Mouse (Mus musculus) Muller cell, postnatal 12 days (primary cell): ENCODE data around the gene Parp14.

ENCODE experiments used
- DNase-seq: peaks from one replicate; pipeline ENCODE4 v3.0.0-alpha.2; 2015; ENCODE audit errors: inconsistent ontology term

Gene Parp14

DNA sequence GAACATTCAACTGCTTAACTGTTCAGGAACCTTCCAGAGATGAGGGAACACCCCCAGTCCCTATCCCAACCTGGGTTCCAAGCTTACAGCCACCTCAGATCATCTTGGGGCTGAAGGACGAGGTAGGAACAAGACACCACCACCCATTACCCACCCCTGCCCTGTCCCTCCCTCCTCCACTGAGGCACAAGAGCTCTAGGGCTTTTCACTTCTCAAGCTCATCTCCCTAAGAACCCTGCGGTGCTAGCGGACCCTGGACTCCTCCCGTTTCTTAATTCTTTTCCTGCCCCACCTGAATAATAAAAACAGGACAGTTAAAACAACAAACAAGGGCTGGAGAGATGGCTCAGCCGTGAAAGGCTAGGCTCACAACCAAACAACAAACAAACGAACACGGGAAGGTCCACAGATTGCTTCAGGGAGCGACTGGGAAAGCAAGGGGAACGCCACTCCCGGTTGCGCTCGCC is 730 bp downstream of the Parp14 start:
- peak; percentile 62 for DNase-seq

DNA sequence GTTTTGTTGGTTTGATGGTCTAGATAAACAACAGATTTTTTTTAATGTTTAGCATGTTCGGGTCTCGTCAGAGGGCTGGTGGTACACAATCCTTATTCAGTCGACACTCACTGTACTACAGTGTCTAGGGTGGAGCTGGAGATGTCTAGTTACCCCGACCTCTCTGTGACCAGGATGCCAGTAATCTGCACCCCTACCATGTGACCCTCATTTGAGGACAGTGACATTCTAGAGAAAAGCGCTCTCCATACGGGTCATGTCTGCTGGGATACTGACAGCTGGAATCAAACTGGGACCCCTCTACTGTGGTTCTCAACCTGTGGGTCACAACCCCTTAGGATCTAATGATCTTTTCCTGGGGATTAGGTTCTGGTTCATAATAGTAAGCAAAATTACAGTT is 1.7 kb downstream of the Parp14 start:
- DNase-seq: no peak

DNA sequence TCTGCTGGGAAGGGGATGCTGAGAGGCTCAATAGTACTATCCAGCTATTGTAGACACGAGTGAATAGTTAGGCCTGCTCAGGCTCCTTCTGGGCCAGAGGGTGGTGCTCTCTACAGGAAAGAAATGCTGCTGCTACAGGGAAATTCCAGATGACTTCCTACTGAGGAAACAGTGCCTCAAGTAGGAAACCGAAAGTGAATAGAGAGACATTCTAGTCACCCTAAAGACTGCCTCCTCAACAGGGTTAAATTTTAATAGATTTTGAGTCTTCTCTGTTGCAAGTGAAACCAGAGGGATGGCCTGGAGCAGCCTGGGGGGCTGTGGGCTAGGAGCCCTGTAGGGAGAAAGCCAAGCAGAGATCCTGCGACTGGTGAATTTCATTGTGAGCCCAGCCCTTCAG is 2.2 kb downstream of the Parp14 start:
- peak; percentile 31 for DNase-seq

DNA sequence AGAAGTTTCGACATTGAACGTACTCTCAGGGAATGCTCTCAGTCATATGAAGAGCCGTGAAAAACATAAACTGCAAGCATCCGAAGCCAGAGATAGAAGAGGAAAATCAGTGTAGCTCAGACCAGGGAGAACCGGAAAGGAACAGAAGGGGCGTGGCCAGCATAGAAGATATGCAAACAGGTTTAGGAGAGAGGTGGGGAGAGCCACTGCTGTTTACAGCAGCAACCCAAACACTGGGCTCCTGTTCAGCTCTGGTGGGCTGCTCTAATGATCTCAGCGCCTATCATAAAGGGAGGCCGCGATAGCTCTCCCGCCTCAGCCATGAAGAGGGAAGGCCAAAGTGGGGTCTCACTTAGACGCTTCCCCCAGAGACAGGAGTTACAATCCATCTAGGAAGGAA is 3.6 kb downstream of the Parp14 start:
- no peak for DNase-seq

DNA sequence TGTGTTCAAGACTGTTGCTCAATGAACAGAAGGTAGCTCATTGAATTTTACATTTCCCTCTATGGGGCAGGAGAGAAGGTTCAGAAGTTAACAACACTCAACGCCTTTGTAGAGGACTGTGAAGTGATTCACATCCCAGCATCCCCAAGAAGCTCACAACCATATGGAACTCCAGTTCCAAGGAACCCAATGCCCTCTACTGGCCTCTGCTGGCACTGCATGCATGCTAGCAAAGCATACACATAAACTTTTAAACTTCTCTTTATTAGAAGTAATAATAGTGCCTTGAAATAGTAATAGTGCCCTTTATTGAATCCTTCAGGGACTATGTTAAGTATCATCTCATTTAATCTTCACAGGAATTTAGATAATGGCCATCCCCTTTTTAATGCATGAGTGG is 9.3 kb downstream of the Parp14 start:
- DNase-seq: no peak

DNA sequence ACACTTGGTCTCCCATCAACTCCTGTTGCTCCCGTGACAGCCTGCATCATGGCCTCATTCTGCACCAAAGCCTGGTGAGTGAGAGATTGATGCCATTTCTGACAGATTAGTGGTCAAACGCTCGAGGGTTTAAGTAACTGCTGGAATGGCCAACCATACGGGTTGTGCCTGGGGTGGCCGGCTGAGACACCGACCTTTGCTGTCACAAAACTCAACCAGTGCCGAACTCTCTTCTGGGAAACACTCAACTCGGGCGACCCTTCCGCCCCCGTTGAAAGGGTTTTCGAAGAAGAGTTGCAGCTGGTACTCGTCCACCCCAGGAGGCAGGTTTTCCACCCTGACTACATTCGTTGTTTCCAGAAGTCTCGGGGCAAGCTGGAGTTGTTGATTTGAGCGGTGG is 11.1 kb downstream of the Parp14 start:
- DNase-seq: no peak

DNA sequence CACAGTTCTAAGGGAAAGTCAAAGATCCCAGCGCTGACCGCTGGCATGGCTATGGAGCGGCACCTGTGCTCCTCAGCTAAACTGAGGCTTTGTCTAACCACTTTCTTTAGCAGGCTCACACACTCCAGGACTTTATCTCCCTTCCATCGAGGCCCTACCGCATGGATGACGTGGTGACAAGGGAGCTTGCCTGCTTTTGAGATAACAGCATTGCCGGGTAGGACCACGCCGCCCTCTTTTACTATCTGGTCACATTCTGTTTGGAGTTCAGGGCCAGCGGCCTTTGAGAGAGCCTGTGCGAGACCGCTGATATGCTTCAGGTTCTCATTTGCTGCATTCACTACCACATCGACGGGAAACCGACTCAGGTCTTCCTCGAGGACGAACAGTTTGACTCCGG is 14.6 kb downstream of the Parp14 start:
- no peak for DNase-seq

DNA sequence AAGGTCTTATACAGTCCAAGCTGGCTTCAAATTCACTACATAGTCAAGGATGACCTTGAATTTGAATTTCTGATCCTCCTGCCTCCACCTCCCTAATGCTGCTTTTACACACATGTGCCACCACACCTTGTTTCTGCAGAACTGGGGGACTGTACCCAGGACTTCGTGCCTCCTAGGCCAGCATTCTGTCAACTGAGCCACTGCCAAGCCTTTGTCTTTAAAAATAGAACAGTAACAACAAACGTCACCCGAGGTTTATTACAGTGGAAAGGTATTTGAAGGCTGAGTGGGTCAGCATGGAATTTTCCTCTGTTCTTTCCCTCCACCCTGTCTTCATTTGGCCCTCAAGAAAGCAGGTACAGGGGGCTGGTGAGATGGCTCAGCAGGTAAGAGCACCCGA is 15.5 kb downstream of the Parp14 start:
- no peak for DNase-seq

DNA sequence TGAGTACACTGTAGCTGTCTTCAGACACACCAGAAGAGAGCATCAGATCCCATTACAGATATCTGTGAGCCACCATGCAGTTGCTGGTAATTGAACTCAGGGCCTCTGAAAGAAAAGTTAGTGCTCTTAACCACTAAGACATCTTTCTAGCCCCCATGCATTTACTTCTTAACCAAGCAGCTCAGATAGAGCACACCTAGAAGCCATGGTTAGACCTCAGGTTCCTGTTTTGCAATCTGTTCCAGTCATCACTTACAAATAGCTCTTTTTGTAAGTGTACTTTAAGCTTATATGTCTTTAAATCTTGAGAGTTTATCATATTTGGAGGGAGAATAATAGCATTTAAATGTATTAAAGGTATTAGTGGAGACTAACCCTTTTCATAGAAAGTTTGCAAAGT is 24.2 kb downstream of the Parp14 start:
- DNase-seq: no peak

DNA sequence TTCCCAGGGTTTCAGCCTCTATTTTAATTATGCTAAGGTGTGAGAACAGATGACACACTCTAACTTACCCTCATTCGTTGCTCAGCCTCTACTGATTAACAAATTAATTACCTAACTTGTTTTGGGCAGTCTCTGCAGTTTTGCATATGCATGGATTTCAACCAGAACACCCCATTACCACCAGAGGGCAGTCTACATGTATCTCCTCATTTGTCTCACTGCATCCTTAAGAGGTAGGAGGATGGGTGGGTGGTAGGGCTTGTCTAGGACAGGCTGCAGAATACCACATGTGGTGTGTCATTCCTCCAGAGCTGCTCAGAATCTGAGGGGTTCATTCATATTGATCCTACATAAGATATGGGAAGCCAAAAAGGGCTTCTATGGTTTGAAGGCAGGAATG is 31.7 kb downstream of the Parp14 start:
- DNase-seq: peak; percentile 36

DNA sequence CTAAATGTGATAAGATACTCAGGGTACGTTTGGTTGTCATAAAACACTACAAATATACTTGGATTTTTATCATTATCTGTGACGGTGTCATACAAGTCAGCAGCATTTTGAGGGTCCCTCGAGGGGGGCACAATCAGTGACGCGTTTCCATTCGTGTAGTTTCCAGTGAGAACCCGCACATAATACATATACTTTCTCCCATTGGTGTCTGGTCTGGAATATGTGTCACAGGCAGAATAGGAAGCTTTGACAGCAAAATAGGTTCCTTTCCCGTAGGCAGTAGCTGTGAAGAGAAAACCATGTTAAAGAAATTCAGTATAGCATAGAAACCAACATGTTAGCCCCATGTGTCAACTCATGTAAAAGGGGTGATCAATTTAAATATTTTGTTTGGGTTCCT is 36.7 kb downstream of the Parp14 start:
- no peak for DNase-seq

DNA sequence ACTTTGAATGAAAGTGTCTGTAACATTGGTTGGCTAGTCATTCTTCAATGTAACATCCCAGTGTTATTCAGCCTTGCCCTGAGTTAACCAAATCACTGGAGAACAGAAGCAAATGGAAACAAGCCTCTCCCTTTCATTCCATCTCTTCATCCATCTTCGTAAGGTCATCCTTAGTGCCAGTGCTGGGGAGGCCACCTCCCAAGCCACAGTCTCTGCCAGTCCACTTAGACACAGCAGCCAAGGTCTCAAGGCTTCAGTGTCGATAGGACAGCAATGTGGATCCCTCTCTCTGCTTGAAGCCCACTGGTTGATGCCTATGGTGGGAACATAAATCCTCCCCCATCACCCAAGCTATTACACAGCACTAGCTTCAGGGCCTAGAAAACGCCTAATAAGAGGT is 38.4 kb downstream of the Parp14 start:
- DNase-seq: no peak

DNA sequence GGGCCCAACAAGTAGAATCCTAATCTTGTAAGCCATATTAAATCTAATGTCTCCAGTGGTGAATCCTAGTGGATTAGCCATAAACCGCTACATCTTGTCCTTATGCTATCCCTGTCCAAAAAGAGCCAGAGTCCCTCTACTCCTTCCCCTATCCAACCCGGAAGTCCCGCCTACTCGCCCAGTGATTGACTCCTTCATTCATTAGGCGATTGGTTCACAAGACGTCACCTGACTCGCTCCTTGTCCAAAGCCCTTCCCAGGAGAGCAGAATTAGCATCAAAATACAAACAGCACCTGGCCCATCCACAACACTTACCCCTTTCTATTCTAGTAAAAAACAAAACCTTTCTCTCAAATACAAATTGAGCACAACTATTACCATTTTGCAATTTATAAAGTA is 41.3 kb downstream of the Parp14 start:
- no peak for DNase-seq

DNA sequence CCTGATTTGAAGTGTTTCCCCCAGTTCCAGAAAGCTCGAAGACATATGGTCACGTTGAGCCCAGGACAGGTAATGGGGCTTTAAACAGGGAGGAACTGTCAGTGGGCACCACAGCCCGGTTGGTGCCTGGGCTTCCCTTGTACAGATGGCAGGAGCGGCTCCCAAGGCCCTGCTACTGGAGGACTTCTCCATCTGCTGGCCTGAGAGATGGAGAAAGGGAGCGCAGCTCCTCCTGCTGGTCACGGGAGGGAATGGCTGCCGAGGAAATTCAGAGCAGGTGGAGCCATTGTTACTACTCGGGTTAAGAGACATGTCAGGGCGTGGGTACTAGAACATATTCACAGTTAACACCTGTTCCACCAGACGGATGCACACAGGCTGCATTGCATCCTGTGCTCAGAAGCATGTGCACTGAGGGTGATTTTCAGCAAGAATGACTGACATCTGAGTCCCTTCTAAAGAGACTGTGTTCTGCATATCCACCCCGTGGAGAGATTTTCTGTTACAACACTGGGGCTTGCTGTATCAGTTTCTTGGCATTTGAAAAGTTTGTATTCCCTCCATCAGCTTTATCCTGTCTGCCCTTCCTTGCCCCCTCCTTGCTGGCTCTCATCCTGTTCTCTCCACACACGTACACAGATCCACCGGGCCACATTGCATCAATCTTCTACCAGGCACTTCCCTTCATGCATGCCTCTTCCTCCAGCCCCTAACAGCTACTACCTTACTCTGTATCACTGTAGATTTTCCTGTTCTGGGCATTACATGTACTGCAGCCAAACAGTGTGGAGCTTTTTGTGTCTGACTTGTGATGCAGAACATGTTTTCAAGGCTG is 53.9 kb downstream of the Parp14 start:
- DNase-seq: peak; percentile 75

DNA sequence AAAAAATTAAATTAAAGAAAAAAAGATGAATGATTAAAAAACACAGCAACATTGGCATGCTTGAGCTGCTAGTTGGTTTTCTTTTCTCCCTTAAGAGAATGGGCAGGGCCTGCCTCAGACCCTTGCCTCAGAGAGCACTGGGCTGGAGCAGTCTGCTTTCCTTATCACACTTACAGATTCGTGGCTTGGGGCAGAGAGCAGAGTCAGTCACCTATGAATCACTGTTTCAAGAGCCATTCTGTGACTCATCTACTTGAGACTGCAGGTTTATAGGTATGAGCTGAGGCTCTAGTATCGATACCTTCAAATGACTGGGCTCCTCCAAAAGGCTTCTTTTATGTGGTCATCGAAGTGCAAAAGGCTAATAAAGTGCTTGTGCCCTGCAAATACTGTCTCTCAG is 58.2 kb downstream of the Parp14 start:
- no peak for DNase-seq

DNA sequence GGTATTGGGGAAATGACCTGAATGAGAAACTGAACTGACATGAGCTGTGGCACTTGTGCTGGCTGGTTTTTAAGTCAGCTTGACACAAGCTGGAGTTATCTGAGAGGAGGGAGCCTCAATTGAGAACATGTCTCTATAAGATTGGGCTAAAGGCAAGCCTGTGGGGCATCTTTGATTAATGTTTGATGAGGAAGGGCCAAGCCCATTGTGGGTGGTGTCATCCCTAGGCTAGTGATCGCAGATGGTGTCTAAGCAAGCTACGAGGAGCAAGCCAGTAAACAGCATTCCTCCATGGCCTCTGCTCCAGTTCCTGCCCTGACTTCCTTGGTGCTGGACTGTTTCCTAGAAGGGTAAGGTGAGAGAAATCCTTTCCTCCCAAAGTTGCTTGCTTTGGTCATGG is 62.5 kb downstream of the Parp14 start:
- no peak for DNase-seq

DNA sequence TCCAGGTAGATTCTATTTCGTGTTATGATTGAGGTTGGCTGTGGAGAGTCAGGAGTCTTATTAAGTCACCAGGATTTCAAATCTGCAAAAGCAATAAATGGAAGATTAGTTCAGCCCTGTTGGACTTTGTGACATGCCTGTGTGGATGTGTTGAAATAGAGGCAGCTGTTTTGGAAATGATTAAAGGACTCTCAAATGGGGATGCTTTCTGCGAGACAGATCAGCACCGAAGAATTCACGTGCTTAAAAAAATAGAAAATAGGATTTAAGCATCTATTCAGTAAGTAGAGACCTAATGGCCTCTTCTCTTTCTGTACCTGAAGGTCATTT is 63.7 kb downstream of the Parp14 start:
- no peak for DNase-seq

DNA sequence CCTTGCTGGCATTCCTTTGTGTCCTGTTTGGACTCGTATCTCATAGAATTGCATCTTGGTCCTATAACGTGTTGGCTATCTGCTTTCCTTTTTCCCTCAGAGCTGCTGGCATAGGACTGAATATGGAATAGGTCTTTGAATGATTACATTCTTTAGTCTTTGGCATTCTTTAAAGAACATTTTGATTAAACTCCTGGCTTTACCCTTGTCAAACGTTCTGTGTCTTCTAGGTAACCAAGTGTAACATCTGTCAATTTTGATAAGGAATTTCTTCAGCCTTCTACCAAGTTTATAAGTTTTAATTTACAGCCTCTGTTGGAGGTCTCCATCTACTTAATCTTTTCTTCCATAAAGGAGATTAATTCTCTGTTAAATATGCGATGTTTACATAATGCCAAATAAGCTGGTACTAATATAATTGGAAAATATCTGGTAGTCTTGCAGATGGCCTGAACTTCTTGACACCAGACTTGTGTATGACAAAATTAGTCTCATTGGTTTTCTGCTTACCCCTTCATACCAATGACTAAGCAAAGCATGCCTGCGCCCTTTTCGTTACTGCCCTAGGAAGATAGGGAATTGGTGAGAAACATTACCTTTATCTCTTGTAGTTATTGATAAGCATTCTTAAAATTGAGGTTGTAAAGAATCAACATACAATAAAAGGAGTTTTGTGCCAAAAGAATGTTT is 64.2 kb downstream of the Parp14 start:
- no peak for DNase-seq

DNA sequence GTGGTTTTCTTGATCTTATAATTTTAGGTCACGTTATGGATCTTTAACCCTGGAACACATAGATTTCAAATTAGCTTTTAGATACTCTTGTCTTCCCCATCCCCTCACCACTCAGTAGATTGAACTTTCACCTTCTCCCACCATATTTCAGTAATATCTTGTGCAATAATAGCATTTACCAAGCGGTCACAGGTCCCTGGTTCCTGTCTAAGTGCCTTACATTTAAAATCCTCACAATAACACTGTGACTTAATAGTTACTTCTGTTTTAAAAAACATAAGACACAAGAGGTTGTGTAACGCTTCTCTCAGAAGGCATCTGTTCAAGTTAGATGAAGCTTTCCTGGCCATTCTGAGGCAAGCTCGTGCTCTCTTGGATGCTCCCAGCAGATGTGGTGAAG is 67.6 kb downstream of the Parp14 start:
- no peak for DNase-seq

DNA sequence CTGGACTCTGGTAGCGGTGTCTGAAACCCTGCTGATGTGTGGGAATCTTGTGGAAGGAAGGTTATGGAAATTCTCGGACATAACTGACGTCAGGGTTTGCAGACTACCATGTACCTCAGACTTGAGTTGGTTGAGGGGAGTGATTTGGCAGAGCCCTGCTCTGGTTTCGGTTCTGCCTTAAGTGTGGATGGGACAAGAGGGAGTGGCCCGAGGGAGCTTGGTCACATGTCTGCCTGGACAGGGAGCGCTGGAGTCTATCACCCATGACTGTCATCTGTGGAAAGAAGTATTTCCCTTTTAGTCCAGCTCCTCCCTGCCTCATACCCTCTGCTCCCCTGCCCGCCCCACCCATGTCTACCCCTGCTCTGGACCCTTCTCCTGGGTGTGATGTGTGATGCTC is 69.2 kb downstream of the Parp14 start:
- DNase-seq: no peak

DNA sequence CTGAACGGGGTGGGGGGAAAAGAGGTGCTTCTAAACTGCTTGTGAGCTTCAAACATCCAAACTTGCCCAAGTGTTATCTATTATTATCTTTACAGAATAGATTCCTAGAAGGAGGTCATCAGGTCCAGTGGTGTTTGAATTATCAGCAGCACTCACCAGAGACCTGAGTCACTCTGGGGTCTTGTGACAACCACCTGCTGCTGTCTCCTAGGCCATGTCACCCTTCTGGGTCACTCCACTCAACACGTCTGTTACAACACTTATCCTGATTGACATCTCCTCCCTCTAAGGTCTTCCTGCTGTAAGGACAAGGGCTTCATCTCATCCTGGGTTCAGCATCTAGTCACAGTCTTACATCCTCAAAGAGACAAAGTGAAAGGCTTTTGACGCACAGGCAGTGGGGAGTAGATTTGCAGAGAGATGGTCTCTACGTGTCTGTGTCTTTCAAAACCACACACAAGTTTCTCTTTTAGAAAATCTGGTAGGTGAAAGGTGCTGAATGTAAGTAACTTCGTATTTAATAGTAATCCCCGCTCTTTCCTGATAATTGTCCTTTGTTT is 79.3 kb downstream of the Parp14 start:
- no peak for DNase-seq

DNA sequence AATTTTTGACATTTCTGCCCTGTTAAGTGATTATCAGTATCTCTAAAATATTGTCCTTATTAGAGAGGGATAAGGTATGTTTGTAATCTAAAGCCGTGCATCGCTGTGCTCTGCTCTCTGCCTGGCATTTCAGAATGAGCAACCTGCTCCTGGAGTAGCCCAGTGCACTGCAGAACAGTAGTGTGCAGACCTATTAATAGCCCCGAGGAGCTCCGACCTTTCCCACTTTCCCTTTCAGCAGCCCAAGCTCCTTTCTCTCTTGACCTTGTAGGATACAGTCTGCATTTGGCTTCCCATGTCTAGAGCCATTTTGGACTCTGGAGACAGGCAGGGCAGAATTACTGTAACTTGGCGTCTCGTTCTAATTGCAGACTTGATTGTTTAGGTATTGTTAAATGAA is 83.0 kb downstream of the Parp14 start:
- no peak for DNase-seq

DNA sequence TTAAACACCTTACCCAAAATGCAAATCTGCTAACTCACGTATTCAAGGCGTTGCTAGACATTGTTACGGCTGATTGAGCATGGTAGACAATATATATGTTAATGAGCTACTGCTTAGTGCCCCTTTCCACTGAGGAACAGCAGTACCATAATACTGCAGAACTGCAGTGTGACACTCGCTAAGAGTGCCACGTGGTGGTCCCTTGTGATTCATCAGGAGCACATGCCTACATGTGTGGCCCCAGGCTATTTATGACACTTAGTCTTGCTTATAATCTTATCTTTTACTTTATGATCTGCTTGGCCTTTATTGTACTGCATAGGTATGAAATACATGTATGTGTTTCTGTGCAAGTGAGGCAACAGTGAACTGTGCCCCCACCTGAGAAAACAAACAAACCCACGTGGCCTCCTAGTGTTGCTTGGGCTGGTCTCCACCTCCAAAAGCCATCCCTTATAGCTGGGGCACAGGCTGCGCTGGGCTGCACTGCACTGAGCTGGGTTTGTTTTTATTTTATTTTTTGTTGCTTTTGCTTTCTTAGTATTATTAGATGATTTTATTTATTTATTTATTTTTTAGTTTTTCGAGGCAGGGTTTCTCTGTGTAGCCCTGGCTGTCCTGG is 83.7 kb downstream of the Parp14 start:
- no peak for DNase-seq
